Mouse (Mus musculus) liver, embryonic 15.5 days (tissue): ENCODE measurements around the gene Urb2. TPM values are rescaled to one million over a fixed set of nuclear protein-coding genes. Genes with fewer than 3 reads are reported as not detected.

ENCODE experiments used
- ATAC-seq: fragments of 200-750 bp; cut with Nextera tagmentation; 2 replicates; pipeline ENCODE4 v1.8.0; 2017; ENCODE audit warnings: moderate number of reproducible peaks, mild to moderate bottlenecking, moderate library complexity; ENCODE audit not compliant: insufficient read depth
- H3K27ac ChIP-seq: fragments of 300-500 bp; sonication (generic); replicated peaks from 2 replicates; pipeline ENCODE4 v1.5.1; 2015; ENCODE audit warnings: mild to moderate bottlenecking, inconsistent platforms
- H3K27me3 ChIP-seq: fragments of 300-500 bp; sonication (generic); 2 replicates; pipeline ENCODE4 v1.6.1; 2015; ENCODE audit warnings: mild to moderate bottlenecking, inconsistent platforms
- H3K36me3 ChIP-seq: fragments of 300-500 bp; sonication (generic); replicated peaks from 2 replicates; pipeline ENCODE4 v1.6.1; 2015; ENCODE audit warnings: moderate library complexity, mild to moderate bottlenecking, inconsistent platforms
- H3K4me1 ChIP-seq: fragments of 300-500 bp; sonication (generic); replicated peaks from 2 replicates; pipeline ENCODE4 v1.6.1; 2015; ENCODE audit warnings: inconsistent platforms
- H3K4me2 ChIP-seq: fragments of 300-500 bp; sonication (generic); 2 replicates; pipeline ENCODE4 v1.6.1; 2015; ENCODE audit warnings: moderate library complexity, mild to moderate bottlenecking, inconsistent platforms
- H3K4me3 ChIP-seq: fragments of 300-500 bp; sonication (generic); replicated peaks from 2 replicates; pipeline ENCODE4 v1.5.1; 2015; ENCODE audit warnings: mild to moderate bottlenecking, inconsistent platforms
- H3K9ac ChIP-seq: fragments of 300-500 bp; sonication (generic); 2 replicates; pipeline ENCODE4 v1.6.1; 2015; ENCODE audit warnings: moderate library complexity, mild to moderate bottlenecking, inconsistent platforms
- H3K9me3 ChIP-seq: fragments of 300-500 bp; sonication (generic); replicated peaks from 2 replicates; pipeline ENCODE4 v1.6.1; 2016; ENCODE audit warnings: inconsistent platforms
- WGBS: fragments of 180-500 bp; shearing (Covaris S2); methylation state at CpG from one replicate; pipeline ENCODE4 v1.1.7; 2015; ENCODE audit warnings: mixed read lengths; ENCODE audit not compliant: insufficient replicate concordance; 5-methylcytosine and 5-hydroxymethylcytosine counted together
- microRNA counts: library from miRNA; unstranded; fragments of <30 nt; microRNA quantifications from one replicate; lab custom pipeline; 2016
- microRNA-seq: library from miRNA; unstranded; fragments of <30 nt; microRNA quantifications from one replicate; pipeline ENCODE4, GENCODE M21; 2016
- polyA plus RNA-seq: library from polyadenylated mRNA; unstranded; fragments of >200 nt; fragmentation: Nextera tagmentation; extraction: Ambion mirVana; gene quantifications from 2 replicates; pipeline ENCODE4 v1.2.1, GENCODE M21; 2015

The Urb2 gene
- polyA plus RNA-seq, 1 experiment from 2014 or later, result 2.4 TPM

DNA sequence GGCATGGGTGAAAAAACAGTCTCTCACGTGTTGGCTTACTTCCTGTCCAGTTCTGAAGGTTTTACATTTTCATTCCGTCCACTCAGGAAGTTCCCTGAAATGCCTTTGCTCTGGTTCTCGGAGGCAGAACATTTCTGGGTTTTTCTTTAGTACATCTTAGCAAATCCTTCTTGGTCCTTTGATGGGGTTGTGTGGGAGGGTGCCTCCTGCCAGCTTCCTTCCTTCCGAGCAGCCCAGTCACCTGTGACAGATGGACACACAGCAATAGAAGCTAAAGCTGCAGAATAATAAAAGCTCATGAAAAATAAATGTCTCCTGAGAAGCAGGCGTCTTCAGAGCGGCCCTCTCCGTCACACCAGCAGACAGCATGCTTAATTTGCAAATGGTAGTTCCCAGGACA lies 57.7 kb downstream of the Urb2 start:
- 62% methylated on average over 7 of the region's 7 CpGs for WGBS
- H3K4me1 ChIP-seq, result peaks cover 26% of the 10 kb centered on the region
- H3K27ac ChIP-seq, result no peak overlapping the region
- H3K4me3 ChIP-seq, result no peak overlapping the region
- H3K36me3 ChIP-seq, result no peaks in the 10 kb centered on the region
- H3K9ac ChIP-seq, result no peak overlapping the region
- no peaks in the 10 kb centered on the region for H3K27me3 ChIP-seq
- no peaks in the 10 kb centered on the region for H3K9me3 ChIP-seq
- no peak for ATAC-seq
- no peak overlapping the region for H3K4me2 ChIP-seq

DNA sequence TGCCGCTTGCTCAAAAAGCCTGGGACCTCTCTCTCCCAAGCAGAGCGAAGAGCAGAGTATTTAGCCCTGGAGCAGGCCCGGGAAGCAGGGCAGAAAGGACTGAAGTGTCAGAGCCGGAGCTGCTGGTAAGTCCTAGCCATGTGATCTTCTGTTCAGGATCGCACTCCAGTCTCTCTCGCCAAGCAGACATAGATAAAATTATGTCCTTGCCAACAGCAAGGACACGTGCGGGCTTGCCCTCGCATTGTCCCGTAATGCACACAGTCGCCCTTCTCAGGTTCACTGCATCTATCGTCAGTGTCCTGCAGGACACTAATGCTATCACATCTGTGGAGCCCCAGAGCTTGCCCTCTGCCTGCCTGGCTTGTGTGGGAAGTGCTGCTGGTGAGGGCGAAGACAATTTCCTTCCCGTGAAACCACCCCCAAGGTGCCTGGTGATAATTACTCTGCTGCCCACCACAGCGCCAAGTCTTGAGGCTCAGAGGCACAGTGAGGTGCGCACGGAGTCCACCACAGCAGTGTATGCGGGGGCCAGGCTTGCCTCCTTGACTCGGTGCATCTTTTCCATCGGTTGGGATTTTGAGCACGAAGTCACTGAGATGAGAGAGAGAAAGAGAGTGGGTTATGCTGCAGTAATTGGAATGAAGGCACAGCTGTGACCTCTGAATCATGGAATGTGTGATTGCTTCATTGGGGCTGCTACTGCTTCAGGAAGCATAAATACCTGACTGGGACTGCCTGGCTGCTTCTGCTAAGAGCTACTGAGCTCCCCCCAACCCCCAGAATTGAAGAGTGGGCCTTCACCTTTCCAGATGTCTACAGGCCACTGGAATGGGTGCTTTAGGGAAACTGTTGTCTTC lies 59.4 kb downstream of the Urb2 start:
- Histone ChIP-seq H3K27ac (no peak overlapping the region), H3K9me3 (no peaks in the 10 kb centered on the region), H3K36me3 (no peaks in the 10 kb centered on the region), H3K4me3 (no peak overlapping the region), H3K4me2 (no peak overlapping the region), H3K27me3 (no peaks in the 10 kb centered on the region), H3K9ac (no peak overlapping the region), H3K4me1 (peaks cover 26% of the 10 kb centered on the region)
- ATAC-seq, result no peak
- WGBS, result 58% methylated on average over 21 of the region's 21 CpGs

DNA sequence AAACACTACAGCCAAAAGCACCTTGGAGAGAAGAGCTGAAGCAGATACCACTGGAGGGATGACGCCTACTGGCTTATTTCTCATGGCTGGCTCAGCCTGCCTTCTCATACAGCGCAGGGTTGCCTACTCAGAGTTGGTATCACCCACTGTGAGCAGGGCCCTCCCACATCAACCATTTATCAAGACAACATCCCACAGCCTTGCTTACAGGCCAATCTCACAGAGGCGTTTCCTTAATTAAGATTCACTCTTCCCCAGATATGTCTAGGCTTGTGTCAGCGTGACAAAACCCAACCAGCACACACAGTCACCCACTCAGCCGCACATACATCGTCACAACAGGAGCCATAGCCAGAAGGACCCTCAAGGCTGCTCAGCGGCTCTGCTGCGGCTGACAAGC lies 61.3 kb downstream of the Urb2 start:
- H3K4me1 ChIP-seq, result peaks cover 10% of the 10 kb centered on the region
- no peak for ATAC-seq
- H3K9ac ChIP-seq, result no peak overlapping the region
- no peak overlapping the region for H3K4me3 ChIP-seq
- no peaks in the 10 kb centered on the region for H3K9me3 ChIP-seq
- no peaks in the 10 kb centered on the region for H3K36me3 ChIP-seq
- no peaks in the 10 kb centered on the region for H3K27me3 ChIP-seq
- H3K4me2 ChIP-seq, result no peak overlapping the region
- 81% methylated on average over 8 of the region's 8 CpGs for whole genome bisulfite sequencing
- no peak overlapping the region for H3K27ac ChIP-seq

- no peak for ATAC-seq
- Histone ChIP-seq H3K4me2 (no peak overlapping the region), H3K4me3 (no peak overlapping the region), H3K27me3 (no peaks in the 10 kb centered on the region), H3K27ac (no peak overlapping the region), H3K9ac (no peak overlapping the region), H3K36me3 (no peaks in the 10 kb centered on the region), H3K9me3 (no peaks in the 10 kb centered on the region), H3K4me1 (no peaks in the 10 kb centered on the region; the same call in 1 of the 2 replicates)
- WGBS, result 78% methylated on average over 7 of the region's 7 CpGs
Measured at GRCm38 (mm10) chr8:124083611-124084010, 62.3 kb downstream of the Urb2 start.

- Histone ChIP-seq H3K4me3 (no peak overlapping the region), H3K4me1 (no peaks in the 10 kb centered on the region; the same call in 1 of the 2 replicates)
- 31% methylated on average over 4 of the region's 4 CpGs for WGBS
Measured at GRCm38 (mm10) chr8:124085668-124086067, 64.4 kb downstream of the Urb2 start.

GRCm38 (mm10) chr8:124088092-124088613 lies 66.8 kb downstream of the Urb2 start:
- Histone ChIP-seq H3K4me1 (no peaks in the 10 kb centered on the region; the same call in 1 of the 2 replicates), H3K4me2 (no peak overlapping the region), H3K9ac (no peak overlapping the region), H3K27me3 (no peaks in the 10 kb centered on the region), H3K4me3 (no peak overlapping the region), H3K36me3 (no peaks in the 10 kb centered on the region), H3K27ac (no peak overlapping the region), H3K9me3 (no peaks in the 10 kb centered on the region)
- ATAC-seq, result no peak
- WGBS, result 55% methylated on average over 11 of the region's 11 CpGs

More at GRCm38 (mm10) chr8:124085668-124086067, 64.4 kb downstream of the Urb2 start:
- Histone ChIP-seq H3K36me3 (no peaks in the 10 kb centered on the region), H3K9me3 (no peaks in the 10 kb centered on the region), H3K27me3 (no peaks in the 10 kb centered on the region), H3K4me2 (no peak overlapping the region), H3K9ac (no peak overlapping the region), H3K27ac (no peak overlapping the region)
- ATAC-seq, result no peak

- Histone ChIP-seq H3K9ac (no peak overlapping the region), H3K27me3 (no peaks in the 10 kb centered on the region), H3K9me3 (no peaks in the 10 kb centered on the region), H3K4me1 (no peaks in the 10 kb centered on the region; the same call in 1 of the 2 replicates), H3K4me2 (no peak overlapping the region), H3K4me3 (no peak overlapping the region), H3K36me3 (no peaks in the 10 kb centered on the region), H3K27ac (no peak overlapping the region)
- 61% methylated on average over 5 of the region's 5 CpGs for WGBS
- ATAC-seq, result no peak
Measured at GRCm38 (mm10) chr8:124089016-124089415, 67.7 kb downstream of the Urb2 start.

DNA sequence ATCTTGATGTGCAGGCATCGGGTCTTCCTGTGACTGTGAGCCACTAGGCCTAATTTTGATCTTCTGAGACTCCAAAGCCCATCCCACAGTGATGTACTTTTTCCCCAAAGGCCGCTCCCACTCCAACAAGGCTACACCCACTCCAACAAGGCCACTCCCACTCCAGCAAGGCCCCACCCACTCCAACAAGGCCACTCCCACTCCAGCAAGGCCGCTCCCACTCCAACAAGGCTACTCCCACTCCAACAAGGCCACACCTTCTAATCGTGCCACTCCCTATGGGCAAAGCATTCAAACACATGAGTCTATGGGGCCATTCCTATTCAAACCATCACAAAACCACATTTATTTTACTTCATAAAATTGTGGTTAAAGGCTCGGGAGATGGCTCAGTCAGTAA lies 69.2 kb downstream of the Urb2 start:
- no peaks in the 10 kb centered on the region for H3K27me3 ChIP-seq
- 77% methylated on average over 5 of the region's 5 CpGs for WGBS
- H3K4me1 ChIP-seq, result no peaks in the 10 kb centered on the region; the same call in 1 of the 2 replicates
- H3K9me3 ChIP-seq, result no peaks in the 10 kb centered on the region
- no peak overlapping the region for H3K27ac ChIP-seq
- no peak overlapping the region for H3K4me2 ChIP-seq
- no peaks in the 10 kb centered on the region for H3K36me3 ChIP-seq
- no peak overlapping the region for H3K9ac ChIP-seq
- H3K4me3 ChIP-seq, result no peak overlapping the region
- no peak; the same call in 1 of the 2 replicates for ATAC-seq

MicroRNA genes within 50 kb of the gene (microRNA counts, 519-probe panel; counts per million panel counts)
- 2,664 counts per million, percentile 51 among the panel's probes with 10 or more counts for microRNA mmu-miR-1967 (lab: Ali Mortazavi, UCI)

Small RNAs within 50 kb of the gene (microRNA-seq; reads per million reads assigned to microRNA genes)
- not detected for gene Mir1967

Other genes with a start within 250 kb of the Urb2 start
- 28.8 and 33.1 TPM in 2 replicates for gene Rab4a, start 215.5 kb upstream of the Urb2 start, polyA plus RNA-seq
- gene Ccsap, start 161.3 kb upstream of the Urb2 start, polyA plus RNA-seq, result 2.8 and 3.2 TPM in 2 replicates
- 104 and 159 TPM in 2 replicates for gene Acta1, start 126.8 kb upstream of the Urb2 start, polyA plus RNA-seq
- gene Nup133, start 72.2 kb upstream of the Urb2 start, polyA plus RNA-seq, result 19.2 and 19.4 TPM in 2 replicates
- 148 and 165 TPM in 2 replicates for gene Abcb10, start 38.4 kb upstream of the Urb2 start, polyA plus RNA-seq
- 27.5 and 29.5 TPM in 2 replicates for gene Taf5l, start 111 bp upstream of the Urb2 start, polyA plus RNA-seq
- 16.0 and 17.0 TPM in 2 replicates for gene Galnt2, start 209.9 kb downstream of the Urb2 start, polyA plus RNA-seq